Mouse (Mus musculus): ENCODE results near the gene Pdxp. TPM values are rescaled to one million over a fixed set of nuclear protein-coding genes. Genes with fewer than 3 reads are reported as not detected.

The Pdxp gene
- polyA plus RNA-seq, 1 experiment from 2014 or later = 5.4 TPM

DNA sequence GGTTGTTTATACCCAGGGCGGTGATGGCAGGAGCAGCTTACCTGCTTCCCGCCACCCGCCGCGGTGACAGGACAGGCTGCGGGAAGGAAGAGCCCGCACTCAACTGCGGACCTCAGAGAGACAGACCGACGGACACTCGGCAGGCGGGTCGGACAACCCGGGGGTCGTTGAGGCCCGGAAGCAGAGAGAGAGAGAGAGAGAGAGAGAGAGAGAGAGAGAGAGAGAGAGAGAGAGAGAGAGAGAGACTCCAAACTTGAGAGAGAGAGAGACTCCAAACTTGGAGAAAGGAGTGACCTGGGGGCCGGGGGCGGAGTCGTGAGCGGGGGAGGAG, 14.3 kb upstream of the Pdxp start, which contains the start of gene Gm49510:
TSS of gene Gm49510 (plus strand) at position 259 of the 331 bp plus-strand sequence.
- H3K9ac ChIP-seq = peak within 1 kb of the TSS; percentile 60
- peaks cover 23% of the 10 kb centered on the region for H3K36me3 ChIP-seq (replicated peaks)
- H3K4me1 ChIP-seq (replicated peaks) = peaks cover 86% of the 10 kb centered on the region
- peak within 1 kb of the TSS; percentile 89 for H3K4me2 ChIP-seq
- H3K9me3 ChIP-seq (replicated peaks) = no peaks in the 10 kb centered on the region
- no peaks in the 10 kb centered on the region for H3K27me3 ChIP-seq
- H3K27ac ChIP-seq (replicated peaks) = peak within 1 kb of the TSS; percentile 78
- WGBS (ENCODE audit: insufficient replicate concordance) = 3% methylated on average over 20 of the region's 20 CpGs
- no peak for ATAC-seq (ENCODE audit: insufficient read depth)
- H3K4me3 ChIP-seq (replicated peaks) = peak within 1 kb of the TSS; percentile 70

GRCm38 (mm10) chr15:78899740-78900584, 13.8 kb upstream of the Pdxp start, which contains the start of gene Sh3bp1:
Sh3bp1 (plus strand) TSS chr15:78899768.
- Histone ChIP-seq H3K4me3 (replicated peaks) (peak within 1 kb of the TSS; percentile 70), H3K9me3 (replicated peaks) (no peaks in the 10 kb centered on the region), H3K36me3 (replicated peaks) (peaks cover 29% of the 10 kb centered on the region), H3K27me3 (no peaks in the 10 kb centered on the region), H3K4me1 (replicated peaks) (peaks cover 80% of the 10 kb centered on the region), H3K9ac (peak within 1 kb of the TSS; percentile 60), H3K4me2 (peak within 1 kb of the TSS; percentile 89), H3K27ac (replicated peaks) (peak within 1 kb of the TSS; percentile 78)
- peak; percentile 55 for ATAC-seq (ENCODE audit: insufficient read depth)
- under 1% methylated on average over 47 of the region's 47 CpGs for WGBS (ENCODE audit: insufficient replicate concordance)

GRCm38 (mm10) chr15:78900585-78901421, 12.9 kb upstream of the Pdxp start:
- Histone ChIP-seq H3K9me3 (replicated peaks) (no peaks in the 10 kb centered on the region), H3K4me3 (replicated peaks) (peak overlapping the region; percentile 70), H3K27me3 (no peaks in the 10 kb centered on the region), H3K36me3 (replicated peaks) (peaks cover 37% of the 10 kb centered on the region), H3K27ac (replicated peaks) (peak overlapping the region; percentile 69), H3K4me2 (peak overlapping the region; percentile 89), H3K4me1 (replicated peaks) (peaks cover 71% of the 10 kb centered on the region), H3K9ac (peak overlapping the region; percentile 60)
- ATAC-seq (ENCODE audit: insufficient read depth) = no peak
- 15% methylated on average over 18 of the region's 18 CpGs for WGBS (ENCODE audit: insufficient replicate concordance)

GRCm38 (mm10) chr15:78901422-78901789, 12.3 kb upstream of the Pdxp start:
- H3K27me3 ChIP-seq = no peaks in the 10 kb centered on the region
- H3K27ac ChIP-seq (replicated peaks) = peak overlapping the region; percentile 69; the same call in 1 of the 2 replicates
- 65% methylated on average over 8 of the region's 8 CpGs for whole genome bisulfite sequencing (ENCODE audit: insufficient replicate concordance)
- no peak overlapping the region for H3K9ac ChIP-seq
- H3K36me3 ChIP-seq (replicated peaks) = peaks cover 43% of the 10 kb centered on the region
- peak overlapping the region; percentile 70 for H3K4me3 ChIP-seq (replicated peaks)
- peak overlapping the region; percentile 89 for H3K4me2 ChIP-seq
- no peak for ATAC-seq (ENCODE audit: insufficient read depth)
- H3K4me1 ChIP-seq (replicated peaks) = peaks cover 65% of the 10 kb centered on the region
- H3K9me3 ChIP-seq (replicated peaks) = no peaks in the 10 kb centered on the region

DNA sequence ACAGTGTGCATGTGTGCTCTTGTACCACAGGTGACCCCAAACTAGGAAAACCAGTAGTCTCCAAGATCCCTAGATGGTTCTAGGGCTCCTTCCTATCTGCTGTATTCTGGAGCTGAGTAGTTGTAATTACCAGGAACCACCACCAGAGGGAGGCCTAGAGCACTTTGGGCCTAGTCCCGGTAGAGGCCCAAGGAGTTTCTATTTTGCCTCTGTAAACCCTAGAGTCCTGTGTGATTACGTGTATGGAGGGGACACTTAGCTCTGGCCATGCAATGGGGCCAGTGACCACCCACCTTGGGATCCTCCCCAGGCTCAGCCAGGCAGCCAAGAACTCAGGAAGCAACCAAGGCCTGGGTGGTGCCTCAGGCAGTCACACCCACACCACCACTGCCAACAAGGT, 10.5 kb upstream of the Pdxp start:
- Histone ChIP-seq H3K4me3 (replicated peaks) (no peak overlapping the region), H3K36me3 (replicated peaks) (peaks cover 61% of the 10 kb centered on the region), H3K4me1 (replicated peaks) (peaks cover 47% of the 10 kb centered on the region), H3K4me2 (peak overlapping the region; percentile 47), H3K27ac (replicated peaks) (no peak overlapping the region), H3K27me3 (no peaks in the 10 kb centered on the region), H3K9ac (no peak overlapping the region), H3K9me3 (replicated peaks) (no peaks in the 10 kb centered on the region)
- 7% methylated on average over 2 of the region's 2 CpGs for WGBS (ENCODE audit: insufficient replicate concordance)
- no peak for ATAC-seq (ENCODE audit: insufficient read depth)

DNA sequence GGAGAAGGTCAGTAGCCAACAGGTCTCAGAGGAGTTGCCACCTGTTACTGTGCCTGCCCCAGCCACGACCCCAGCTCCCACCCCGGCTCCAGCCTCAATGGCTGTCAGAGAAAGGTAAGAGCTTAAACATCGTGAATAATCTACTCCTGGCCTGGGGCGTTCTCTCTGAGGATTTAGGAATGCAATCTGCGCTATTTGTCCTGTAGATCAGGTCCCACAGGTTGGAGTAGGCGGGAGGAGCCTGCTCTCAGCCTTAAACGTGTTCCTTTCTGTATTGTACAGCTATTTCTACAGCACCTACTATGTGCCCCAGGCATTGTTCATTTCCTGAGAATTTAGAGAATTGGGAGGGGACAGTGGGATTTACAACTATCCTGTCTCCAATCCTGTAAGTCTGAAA, 5.3 kb upstream of the Pdxp start:
- Histone ChIP-seq H3K27me3 (no peaks in the 10 kb centered on the region), H3K27ac (replicated peaks) (no peak overlapping the region), H3K9me3 (replicated peaks) (no peaks in the 10 kb centered on the region), H3K4me2 (no peak overlapping the region), H3K36me3 (replicated peaks) (peaks cover 81% of the 10 kb centered on the region), H3K9ac (no peak overlapping the region), H3K4me1 (replicated peaks) (peaks cover 23% of the 10 kb centered on the region), H3K4me3 (replicated peaks) (no peak overlapping the region)
- WGBS (ENCODE audit: insufficient replicate concordance) = 78% methylated on average over 7 of the region's 7 CpGs
- ATAC-seq (ENCODE audit: insufficient read depth) = no peak

DNA sequence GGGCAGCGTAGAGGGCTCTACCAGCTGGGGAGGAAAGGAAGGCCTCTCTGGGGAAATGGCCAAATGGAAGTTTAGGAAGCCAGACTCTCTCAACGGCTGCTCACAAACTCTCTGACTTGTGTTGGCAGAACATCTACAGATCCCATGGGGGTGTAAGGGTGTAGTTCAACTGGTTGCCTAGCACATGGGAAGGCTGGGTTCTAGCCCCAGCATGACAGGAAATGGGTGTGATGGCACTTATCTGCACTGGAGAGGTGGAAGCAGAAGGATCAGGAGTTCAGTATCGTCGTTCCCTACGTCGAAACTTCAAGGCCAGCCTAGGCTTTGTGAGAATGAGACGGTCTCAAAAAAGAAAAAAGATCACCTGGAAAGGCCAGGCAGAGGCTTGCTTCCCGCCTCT, 4.7 kb upstream of the Pdxp start:
- Histone ChIP-seq H3K4me2 (no peak overlapping the region), H3K4me3 (replicated peaks) (no peak overlapping the region), H3K9ac (no peak overlapping the region), H3K27ac (replicated peaks) (no peak overlapping the region), H3K36me3 (replicated peaks) (peaks cover 75% of the 10 kb centered on the region), H3K27me3 (0 out of 2 replicates have a peak, but pooled peaks cover 1% of the 10 kb centered on the region), H3K4me1 (replicated peaks) (peaks cover 25% of the 10 kb centered on the region), H3K9me3 (replicated peaks) (no peaks in the 10 kb centered on the region)
- no peak for ATAC-seq (ENCODE audit: insufficient read depth)
- 54% methylated on average over 8 of the region's 8 CpGs for WGBS (ENCODE audit: insufficient replicate concordance)

DNA sequence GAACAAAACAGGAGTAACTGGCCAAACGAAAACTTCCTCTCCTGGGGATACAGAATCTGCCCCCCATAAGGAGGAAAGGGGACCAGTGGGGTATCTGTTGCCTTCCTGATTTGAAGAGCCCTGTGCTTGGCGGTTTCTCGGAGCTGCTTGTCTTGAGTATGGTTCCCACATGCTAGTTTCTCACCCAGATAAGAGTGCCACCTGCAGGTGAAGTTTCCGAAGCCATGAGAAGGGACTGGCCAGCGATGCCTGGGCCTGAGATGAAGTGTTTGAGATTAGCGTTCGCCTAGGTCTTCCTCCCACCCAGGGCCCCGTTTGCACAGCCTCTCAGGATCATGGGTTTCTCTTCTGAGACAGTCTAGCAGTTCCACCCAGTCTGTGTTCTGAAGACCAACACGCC, 1.7 kb upstream of the Pdxp start:
- ATAC-seq (ENCODE audit: insufficient read depth) = no peak
- no peak overlapping the region for H3K4me2 ChIP-seq
- H3K9ac ChIP-seq = no peak overlapping the region
- H3K9me3 ChIP-seq (replicated peaks) = no peaks in the 10 kb centered on the region
- no peak overlapping the region for H3K4me3 ChIP-seq (replicated peaks)
- H3K27ac ChIP-seq (replicated peaks) = no peak overlapping the region
- peaks cover 55% of the 10 kb centered on the region for H3K4me1 ChIP-seq (replicated peaks)
- 31% methylated on average over 9 of the region's 9 CpGs for WGBS (ENCODE audit: insufficient replicate concordance)
- peaks cover 46% of the 10 kb centered on the region for H3K36me3 ChIP-seq (replicated peaks)
- H3K27me3 ChIP-seq = 0 out of 2 replicates have a peak, but pooled peaks cover 6% of the 10 kb centered on the region

GRCm38 (mm10) chr15:78914091-78914822, 538 bp downstream of the Pdxp start:
- peak overlapping the region; percentile 70 for H3K27ac ChIP-seq (replicated peaks)
- under 1% methylated on average over 87 of the region's 87 CpGs for WGBS (ENCODE audit: insufficient replicate concordance)
- H3K4me3 ChIP-seq (replicated peaks) = peak overlapping the region; percentile 68
- H3K9ac ChIP-seq = peak overlapping the region; percentile 69
- peaks cover 52% of the 10 kb centered on the region for H3K4me1 ChIP-seq (replicated peaks)
- peak overlapping the region; percentile 100 for H3K4me2 ChIP-seq
- ATAC-seq (ENCODE audit: insufficient read depth) = peak; percentile 61
- no peaks in the 10 kb centered on the region for H3K9me3 ChIP-seq (replicated peaks)
- 0 out of 2 replicates have a peak, but pooled peaks cover 6% of the 10 kb centered on the region for H3K27me3 ChIP-seq
- peaks cover 34% of the 10 kb centered on the region for H3K36me3 ChIP-seq (replicated peaks)

GRCm38 (mm10) chr15:78914823-78915659, 1.3 kb downstream of the Pdxp start:
- Histone ChIP-seq H3K9ac (peak overlapping the region; percentile 69), H3K4me2 (peak overlapping the region; percentile 100), H3K27me3 (0 out of 2 replicates have a peak, but pooled peaks cover 6% of the 10 kb centered on the region), H3K36me3 (replicated peaks) (peaks cover 26% of the 10 kb centered on the region), H3K4me1 (replicated peaks) (peaks cover 53% of the 10 kb centered on the region), H3K4me3 (replicated peaks) (peak overlapping the region; percentile 68), H3K9me3 (replicated peaks) (no peaks in the 10 kb centered on the region), H3K27ac (replicated peaks) (no peak overlapping the region; the same call in 1 of the 2 replicates)
- ATAC-seq (ENCODE audit: insufficient read depth) = no peak
- WGBS (ENCODE audit: insufficient replicate concordance) = 37% methylated on average over 8 of the region's 8 CpGs
